Mouse (Mus musculus) adipocyte (in vitro differentiated cells): Measurements from ENCODE around the gene Arvcf.

ENCODE experiments used
- DNase-seq: peaks from one replicate; pipeline ENCODE4 v3.0.0-alpha.2; 2016; ENCODE audit warnings: low spot score

Gene Arvcf

DNA sequence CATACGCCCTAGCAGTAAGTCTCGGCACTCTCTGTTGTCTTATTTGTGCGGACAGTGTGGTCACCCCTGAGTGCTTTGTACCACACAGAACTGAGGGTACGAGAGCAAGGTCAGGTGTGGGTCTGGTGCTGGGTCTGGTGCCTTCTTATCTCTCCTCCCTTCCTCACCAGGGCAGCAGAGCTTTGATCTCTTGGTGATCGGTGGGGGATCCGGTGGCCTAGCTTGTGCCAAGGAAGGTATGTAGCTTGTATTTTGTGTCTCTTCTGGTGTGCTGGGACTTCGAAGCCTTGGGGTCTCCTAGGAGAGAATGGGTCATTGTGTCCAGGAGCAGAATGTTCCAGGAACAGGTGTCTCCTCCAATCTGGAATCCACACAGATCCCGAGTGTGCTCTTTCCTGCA is 81.7 kb downstream of the Arvcf start:
- DNase-seq, result no peak

DNA sequence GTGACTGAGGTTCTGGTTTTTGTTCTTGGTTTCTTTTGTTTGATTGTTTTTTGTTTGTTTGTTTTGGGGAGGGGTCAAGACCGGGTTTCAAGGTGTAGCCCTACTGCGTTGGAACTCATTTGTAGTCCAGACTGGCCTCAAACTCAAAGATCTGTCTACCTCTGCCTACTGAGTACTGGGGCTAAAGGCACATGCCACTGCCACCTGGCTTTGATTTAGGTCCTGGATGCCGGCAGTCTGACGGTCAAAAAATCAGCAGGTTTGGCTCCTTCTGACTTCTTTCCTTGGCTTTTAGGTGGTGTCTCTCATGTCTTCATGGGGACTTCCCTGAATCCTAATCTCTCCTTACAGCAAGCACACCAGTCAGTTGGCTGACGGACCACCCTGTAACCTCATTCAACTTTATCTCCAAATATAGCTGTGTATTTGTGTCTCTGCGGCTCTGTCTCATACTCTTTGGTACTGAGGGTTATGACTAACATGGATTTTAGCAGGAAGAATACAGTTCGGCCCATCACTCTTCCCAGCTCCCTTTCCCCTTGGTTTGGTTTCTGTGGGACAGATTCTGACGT is 82.7 kb downstream of the Arvcf start:
- no peak for DNase-seq

DNA sequence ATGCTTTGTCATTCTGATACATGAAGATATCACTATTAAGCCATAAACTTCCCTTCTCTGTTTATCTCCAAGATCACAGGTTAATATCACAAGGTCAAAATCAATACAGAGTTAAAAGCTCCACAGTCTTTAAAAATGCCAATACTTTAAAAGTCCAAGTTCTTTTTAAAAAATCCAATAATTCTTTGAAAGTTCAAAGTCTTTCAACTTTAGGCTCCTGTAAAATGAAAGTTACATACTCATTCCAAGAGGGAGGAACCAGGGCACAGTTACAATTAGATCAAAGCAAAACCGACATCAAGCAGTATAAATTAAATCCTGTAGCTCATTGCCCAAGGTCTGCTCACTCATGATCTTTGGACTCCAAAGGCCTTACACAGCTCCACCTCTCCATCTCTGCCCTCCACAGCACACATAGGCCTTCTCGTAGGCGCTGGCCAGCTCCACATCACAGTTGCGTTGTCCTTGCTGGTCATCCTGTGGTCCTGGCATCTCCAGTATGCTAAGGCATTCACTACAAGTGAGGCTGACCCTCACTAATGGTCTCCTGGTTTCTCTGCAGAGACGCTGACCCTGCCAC is 85.4 kb downstream of the Arvcf start:
- DNase-seq, result no peak

DNA sequence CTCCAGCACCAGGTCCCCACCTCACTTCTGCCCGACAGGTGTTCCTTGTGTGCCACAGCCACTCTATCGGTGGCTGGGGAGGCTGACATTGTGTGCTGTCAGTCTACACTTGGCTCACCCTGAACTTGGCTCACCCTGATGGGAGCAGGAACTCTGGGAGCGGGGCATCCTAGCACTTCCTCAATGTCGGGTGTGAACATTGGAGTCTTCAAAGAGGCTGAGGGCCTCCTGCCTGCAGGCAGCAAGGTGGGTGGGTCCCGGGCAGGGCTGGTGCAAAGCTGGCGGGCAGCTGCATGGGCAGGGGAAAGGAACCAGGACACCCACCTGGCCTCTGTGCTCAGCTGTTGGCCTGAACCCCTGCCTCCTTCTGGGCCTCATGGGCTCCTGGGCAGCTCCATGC is 88.1 kb downstream of the Arvcf start:
- no peak for DNase-seq

DNA sequence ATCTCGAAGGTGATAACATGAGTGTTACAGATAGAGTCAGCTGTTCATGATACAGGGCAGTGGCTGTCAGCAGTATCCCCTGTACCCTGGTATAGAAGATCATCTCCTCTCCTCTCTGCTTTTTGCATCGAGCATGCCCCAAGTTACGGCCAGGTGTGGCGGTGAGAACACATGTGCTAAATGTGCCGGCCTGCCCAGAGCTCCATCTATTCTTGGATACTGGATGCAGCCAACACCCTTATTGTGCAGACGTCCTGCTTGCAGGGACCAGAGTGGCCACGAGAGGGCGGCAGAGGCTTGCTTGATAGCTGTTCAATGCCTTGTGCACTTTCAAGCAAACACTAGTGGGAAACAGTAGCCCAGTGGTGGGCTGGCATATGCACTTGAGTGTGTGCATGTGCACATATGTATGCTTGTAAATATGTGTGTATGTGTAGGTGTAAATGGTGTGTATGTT is 95.4 kb downstream of the Arvcf start:
- peak; percentile 92 for DNase-seq

DNA sequence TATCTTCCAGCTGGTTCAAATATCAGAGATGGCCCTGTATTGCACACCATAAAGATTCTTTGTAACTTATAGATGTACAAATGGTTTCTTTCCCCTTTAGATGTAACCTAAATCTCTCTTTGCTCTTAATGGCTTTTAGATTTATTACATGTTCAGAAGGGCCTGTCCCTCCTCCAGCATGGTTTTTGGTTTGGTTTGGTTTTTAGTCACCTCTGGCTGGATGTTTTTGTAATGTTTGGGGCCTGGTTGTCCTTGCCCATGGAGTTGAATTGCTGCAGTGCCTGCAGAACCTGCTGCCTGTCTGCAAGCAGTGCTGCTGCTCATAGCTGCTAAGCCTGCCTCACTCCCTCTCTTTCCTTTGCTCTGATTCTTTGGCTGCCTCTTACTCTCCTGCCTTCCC is 99.3 kb downstream of the Arvcf start:
- DNase-seq, result no peak

DNA sequence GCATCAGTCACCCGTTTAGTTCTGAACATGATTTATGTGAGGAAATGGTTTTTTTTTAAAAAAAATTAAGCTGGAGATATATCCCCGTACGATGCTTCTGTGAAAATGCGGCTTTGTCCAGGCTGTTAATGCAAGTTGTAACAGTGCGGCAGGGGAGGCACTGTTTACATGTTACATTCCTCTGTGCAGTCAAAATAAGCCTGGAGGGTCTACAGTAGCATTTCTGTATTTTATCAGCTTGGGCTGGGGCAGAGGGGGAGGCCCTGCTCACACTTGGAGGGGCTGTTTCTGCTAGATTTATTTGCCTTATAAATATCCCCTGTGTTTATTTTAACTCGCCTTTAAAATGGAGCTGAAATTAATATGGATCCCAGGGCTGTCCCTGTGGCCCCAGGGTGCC is 100.1 kb downstream of the Arvcf start:
- DNase-seq, result no peak

DNA sequence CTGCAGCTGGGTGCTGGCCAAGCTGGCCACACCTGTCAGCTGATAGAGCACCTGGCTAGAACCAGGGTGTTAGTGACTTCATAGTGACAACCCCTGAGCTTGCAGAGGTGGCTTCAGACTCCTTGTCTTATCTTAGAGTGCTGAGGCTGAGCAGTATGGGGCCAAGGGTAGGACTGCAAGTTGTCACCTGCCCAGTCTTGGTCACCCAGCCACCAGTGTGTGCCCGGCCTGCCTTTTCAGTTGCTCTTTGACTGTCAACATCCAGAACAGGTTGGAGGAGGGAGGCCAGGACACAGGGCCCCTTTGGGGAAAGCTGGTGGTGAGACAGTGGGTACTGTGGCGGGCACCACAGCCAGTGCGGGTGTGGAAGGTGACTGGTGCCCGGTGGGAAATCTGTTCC is 101.0 kb downstream of the Arvcf start:
- no peak for DNase-seq

DNA sequence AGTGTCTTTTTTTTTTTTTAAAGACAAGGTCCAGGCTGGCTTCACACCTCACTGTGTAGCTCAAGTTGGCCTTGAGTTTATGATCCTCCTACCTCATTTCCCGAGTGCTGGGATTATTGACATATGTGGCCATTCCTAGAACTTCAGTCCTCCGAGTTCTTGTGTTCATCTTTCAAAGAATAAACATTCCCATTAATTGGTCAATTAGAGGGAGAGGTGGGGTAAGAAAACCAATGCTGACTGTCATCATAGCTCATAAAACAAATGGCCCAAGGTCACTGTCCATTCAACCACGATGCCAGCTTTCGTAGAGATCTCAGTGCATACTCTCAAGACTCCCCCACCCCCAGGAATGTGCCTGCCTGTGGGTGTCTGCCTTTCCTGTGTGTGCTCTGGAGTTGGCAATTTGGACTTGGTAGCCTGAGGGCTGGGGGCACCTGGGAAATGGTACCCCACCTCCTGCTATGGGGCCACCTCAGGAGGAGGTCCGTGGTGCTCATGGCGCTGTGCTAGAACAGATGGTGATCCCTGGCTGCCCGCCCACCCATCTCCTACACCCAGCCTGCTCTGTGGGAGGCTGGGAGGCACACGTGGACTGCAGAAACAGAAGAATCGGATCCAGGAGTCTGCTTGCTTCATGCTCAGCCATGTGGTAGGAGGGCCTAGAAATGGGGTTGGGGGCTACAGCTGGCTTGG is 103.7 kb downstream of the Arvcf start:
- DNase-seq, result no peak

DNA sequence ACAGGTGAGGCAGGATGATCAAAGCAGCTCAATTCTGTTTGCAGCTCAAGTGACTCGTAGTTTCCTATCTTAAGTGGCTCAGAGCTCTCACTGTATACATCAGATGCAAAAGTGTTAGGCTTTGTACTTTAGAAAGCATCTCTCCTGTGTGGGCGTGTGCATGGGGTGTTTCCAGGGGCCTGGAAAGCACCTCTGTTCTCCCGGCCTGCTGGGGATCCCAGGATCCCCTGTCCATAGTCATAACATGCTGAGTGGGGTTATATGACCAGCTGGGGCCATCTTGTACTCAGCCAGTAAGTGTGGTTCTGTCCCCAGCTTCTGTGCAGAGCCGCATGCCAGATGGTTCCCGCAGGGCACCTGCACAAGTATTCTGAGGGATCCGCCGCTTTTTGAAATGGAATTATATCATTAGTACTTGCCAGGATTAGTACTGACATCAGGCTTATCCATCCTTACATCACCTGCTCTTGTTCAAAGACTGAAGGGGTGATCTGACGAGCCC is 104.4 kb downstream of the Arvcf start:
- DNase-seq, result no peak

DNA sequence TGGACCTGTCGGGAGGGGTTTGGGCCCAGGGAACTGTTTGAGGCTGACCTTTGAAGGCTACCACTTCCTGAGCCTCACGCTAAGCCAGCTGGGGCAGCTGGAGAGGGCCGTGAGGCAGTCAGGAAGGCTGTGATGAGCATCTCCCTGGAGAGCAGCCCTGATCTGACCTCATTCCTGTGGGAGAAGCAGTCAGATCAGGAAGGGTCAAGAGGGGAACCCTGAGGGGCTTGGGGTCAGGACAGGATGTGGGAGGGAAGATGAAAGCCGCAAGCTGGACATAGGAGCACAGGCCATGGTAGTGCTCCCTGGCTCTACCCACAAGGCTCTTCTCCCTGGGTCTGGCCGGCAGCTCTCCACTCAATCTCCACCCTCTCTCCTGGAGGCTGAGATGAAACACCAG is 105.9 kb downstream of the Arvcf start:
- DNase-seq, result no peak

DNA sequence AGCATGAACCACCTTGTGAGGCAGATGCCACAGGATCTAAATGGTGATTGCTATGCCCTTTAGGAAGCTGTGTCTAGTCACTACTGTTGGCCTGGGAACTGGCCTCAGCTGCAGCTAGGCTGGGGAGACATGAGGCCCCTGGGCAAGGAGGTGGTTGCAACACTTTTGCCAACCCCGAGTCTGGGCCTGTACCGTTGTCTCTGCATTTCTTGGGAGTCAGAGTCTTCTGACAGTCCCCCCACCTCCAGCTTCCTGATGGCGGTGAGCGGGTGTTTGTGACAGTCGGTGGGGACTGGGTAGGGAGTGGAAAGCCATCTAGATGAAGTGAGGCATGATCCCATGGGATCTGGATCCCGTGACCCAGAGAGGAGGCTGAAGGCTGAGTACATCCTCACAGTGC is 107.4 kb downstream of the Arvcf start:
- no peak for DNase-seq
